Mouse (Mus musculus) testis, adult 2 months (tissue): ENCODE measurements around the gene Poc1b.

Experiments used
- CTCF ChIP-seq: fragments of 200-500 bp; IDR thresholded peaks from 2 replicates; pipeline ENCODE4 v1.5.1; 2012; ENCODE audit warnings: low read depth, mild to moderate bottlenecking, inconsistent platforms, low read length, moderate library complexity; ENCODE audit not compliant: control insufficient read depth, insufficient read depth, insufficient replicate concordance
- POLR2A ChIP-seq: fragments of 200-500 bp; IDR thresholded peaks from 2 replicates; pipeline ENCODE4 v1.6.1; 2012; ENCODE audit warnings: low read depth, mild to moderate bottlenecking, inconsistent platforms, low read length, moderate library complexity; ENCODE audit not compliant: control insufficient read depth

- TF ChIP-seq CTCF (no peak), POLR2A (no peak)
Observed at GRCm38 (mm10) chr10:99132189-99132588, 25.4 kb downstream of the Poc1b start.
